9 mouse cellular contexts compared by ENCODE assay signal in the genomic region with DNA sequence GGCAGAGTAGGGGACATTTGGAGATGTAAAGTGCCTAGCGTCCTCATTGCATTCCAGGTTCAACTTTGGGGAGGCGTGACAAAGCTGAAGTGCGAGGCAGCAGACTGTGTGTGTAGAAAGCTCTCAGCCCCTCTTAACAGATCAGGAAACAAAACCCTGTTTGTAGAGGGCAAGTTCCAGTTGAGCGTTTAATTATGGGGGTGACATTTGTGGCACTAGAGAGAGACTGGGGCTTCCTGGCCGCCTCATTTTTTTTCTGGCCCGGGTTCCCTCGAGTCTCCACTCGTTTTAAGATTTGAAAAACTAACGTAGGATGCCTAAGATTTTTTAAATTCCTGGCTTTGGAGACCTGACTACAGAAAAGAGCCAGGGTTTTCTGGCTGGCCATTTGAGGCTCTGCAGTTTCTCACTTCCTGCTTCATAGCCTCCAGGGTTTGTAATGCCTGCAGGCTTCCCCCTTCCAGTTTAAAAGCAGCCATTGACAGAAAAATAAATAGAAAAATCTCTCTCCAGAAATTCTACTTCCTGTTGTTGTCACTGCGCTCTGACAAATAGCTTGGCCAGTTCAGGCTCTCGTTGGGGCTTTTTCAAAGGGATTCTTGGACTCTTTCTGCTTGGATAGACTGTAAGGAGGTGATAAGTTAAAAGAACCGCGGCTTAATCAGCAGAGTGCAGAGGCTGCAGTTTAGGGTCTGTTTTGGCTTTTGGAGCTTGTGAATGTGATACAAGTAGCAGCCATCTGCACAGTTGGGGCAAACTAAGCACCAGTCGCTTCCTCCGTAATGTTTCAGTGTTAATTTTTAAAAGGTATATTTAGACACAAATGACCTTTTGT. TPM values are rescaled to one million over a fixed set of nuclear protein-coding genes. Genes with fewer than 3 reads are reported as not detected.
DNase-seq lines count a peak whose midpoint lies in the region; ATAC-seq and TF ChIP-seq lines count a peak whose summit lies in the region.
"Had no signal": no experiment of that assay in that cellular context is flagged by ENCODE, and none has a peak within 500 bp of the region (broad histone marks: within the 10 kb centered on the region; RNA-seq: fewer than 3 reads in every experiment).

No protein-coding gene starts in this region.

- peak overlapping the region; percentile 57 for H3K27ac ChIP-seq in left cerebral cortex, adult 2 months
- H3K27ac ChIP-seq in forebrain, embryonic 14.5 days (ENCODE audit: low read depth, low read length): peak overlapping the region; percentile 72
- peak overlapping the region; percentile 82 for H3K27ac ChIP-seq in intestine, embryonic 14.5 days (ENCODE audit: low read depth)
- peak overlapping the region; percentile 66 for H3K27ac ChIP-seq in liver, embryonic 16.5 days (ENCODE audit: low read length)
- peak overlapping the region; percentile 82 for H3K27ac ChIP-seq in stomach, embryonic 15.5 days

- no peaks in the 10 kb centered on the region for H3K36me3 ChIP-seq in forebrain, embryonic 14.5 days (ENCODE audit: control insufficient read depth, insufficient read depth, low read length)
- no peaks in the 10 kb centered on the region for H3K36me3 ChIP-seq in intestine, embryonic 14.5 days (ENCODE audit: control insufficient read depth, insufficient read depth, low read length)
- no peaks in the 10 kb centered on the region for H3K36me3 ChIP-seq in liver, embryonic 16.5 days (ENCODE audit: control insufficient read depth, insufficient read depth)
- no peaks in the 10 kb centered on the region for H3K36me3 ChIP-seq in stomach, embryonic 15.5 days

- no peaks in the 10 kb centered on the region for H3K27me3 ChIP-seq in forebrain, embryonic 14.5 days (replicated peaks; ENCODE audit: control insufficient read depth, insufficient read depth, low read length)
- H3K27me3 ChIP-seq in intestine, embryonic 14.5 days (replicated peaks; ENCODE audit: control insufficient read depth, insufficient read depth, low read length): no peaks in the 10 kb centered on the region
- no peaks in the 10 kb centered on the region for H3K27me3 ChIP-seq in liver, embryonic 16.5 days (ENCODE audit: control insufficient read depth, insufficient read depth, low read depth, low read length)
- H3K27me3 ChIP-seq in stomach, embryonic 15.5 days (replicated peaks): no peaks in the 10 kb centered on the region

- TF ChIP-seq CTCF in left cerebral cortex, adult 2 months (IDR thresholded peaks at IDR 0.05): no peak

- no peak overlapping the region for H3K9ac ChIP-seq in forebrain, embryonic 14.5 days (ENCODE audit: low read length)
- no peak overlapping the region for H3K9ac ChIP-seq in intestine, embryonic 14.5 days (ENCODE audit: low read length)
- H3K9ac ChIP-seq in liver, embryonic 16.5 days (ENCODE audit: low read depth, low read length): peak overlapping the region; percentile 29
- H3K9ac ChIP-seq in stomach, embryonic 15.5 days: no peak overlapping the region

- intact Hi-C loops in left cerebral cortex, adult 2 months (cut with DNase I): no loop called here

- DNase-seq in left cerebral cortex, adult 2 months (ENCODE audit: extremely low spot score in 1 of 2, low spot score in 2 of 2): no peak
- no peak for DNase-seq in left cerebral cortex, adult 9 months (ENCODE audit: low spot score in 2 of 2)
- peak; percentile 46 for DNase-seq in forebrain, embryonic 14.5 days (ENCODE audit: low spot score)
- no peak for DNase-seq in intestine, embryonic 14.5 days (ENCODE audit: low spot score)
- no peak for DNase-seq in layer of hippocampus, adult 11-12 months (ENCODE audit: low spot score)
- DNase-seq in thymus, postnatal 36 days: no peak

- no peak for ATAC-seq in forebrain, embryonic 14.5 days
- ATAC-seq in intestine, embryonic 14.5 days (replicated peaks; ENCODE audit: low FRiP score, low TSS enrichment, low read depth): peak; percentile 41
- ATAC-seq in liver, embryonic 16.5 days (ENCODE audit: low read depth): peak; percentile 81
- peak; percentile 65 for ATAC-seq in stomach, embryonic 15.5 days (ENCODE audit: insufficient read depth, low FRiP score, low read depth)

- peaks cover 43% of the 10 kb centered on the region for H3K4me1 ChIP-seq in forebrain, embryonic 14.5 days (ENCODE audit: control insufficient read depth, insufficient read depth, low read length)
- H3K4me1 ChIP-seq in intestine, embryonic 14.5 days (replicated peaks; ENCODE audit: control insufficient read depth, insufficient read depth, low read length): peaks cover 32% of the 10 kb centered on the region
- H3K4me1 ChIP-seq in liver, embryonic 16.5 days (ENCODE audit: control insufficient read depth, low read depth, low read length): peaks cover 32% of the 10 kb centered on the region
- peaks cover 33% of the 10 kb centered on the region for H3K4me1 ChIP-seq in stomach, embryonic 15.5 days

- WGBS in forebrain, embryonic 14.5 days: 12% methylated on average over 15 of the region's 15 CpGs
- WGBS in intestine, embryonic 14.5 days: 7% methylated on average over 15 of the region's 15 CpGs
- 7% methylated on average over 15 of the region's 15 CpGs for WGBS in liver, embryonic 16.5 days (ENCODE audit: insufficient replicate concordance)
- WGBS in stomach, embryonic 15.5 days: 7% methylated on average over 15 of the region's 15 CpGs

- no peak overlapping the region for H3K4me2 ChIP-seq in forebrain, embryonic 14.5 days (ENCODE audit: low read length)
- peak overlapping the region; percentile 35 for H3K4me2 ChIP-seq in intestine, embryonic 14.5 days (ENCODE audit: low read length)
- peak overlapping the region; percentile 45 for H3K4me2 ChIP-seq in liver, embryonic 16.5 days (ENCODE audit: low read depth, low read length)
- H3K4me2 ChIP-seq in stomach, embryonic 15.5 days: peak overlapping the region; percentile 29

- no peak overlapping the region for H3K4me3 ChIP-seq in left cerebral cortex, adult 2 months
- no peak overlapping the region for H3K4me3 ChIP-seq in forebrain, embryonic 14.5 days (ENCODE audit: low read depth, low read length)
- no peak overlapping the region for H3K4me3 ChIP-seq in intestine, embryonic 14.5 days (ENCODE audit: low read depth, low read length)
- 0 out of 2 replicates have a peak overlapping the region, but pooled peaks have one; percentile 13 for H3K4me3 ChIP-seq in liver, embryonic 16.5 days (ENCODE audit: low read depth, low read length)
- no peak overlapping the region for H3K4me3 ChIP-seq in stomach, embryonic 15.5 days (replicated peaks)
- H3K4me3 ChIP-seq: myocyte had no signal

- no peaks in the 10 kb centered on the region for H3K9me3 ChIP-seq in forebrain, embryonic 14.5 days (replicated peaks; ENCODE audit: control insufficient read depth, low read length)
- H3K9me3 ChIP-seq in intestine, embryonic 14.5 days (ENCODE audit: control insufficient read depth, low read length): no peaks in the 10 kb centered on the region
- H3K9me3 ChIP-seq in liver, embryonic 16.5 days (replicated peaks; ENCODE audit: control insufficient read depth, low read length): no peaks in the 10 kb centered on the region
- no peaks in the 10 kb centered on the region for H3K9me3 ChIP-seq in stomach, embryonic 15.5 days

RNA-seq across cellular contexts. Expression of a gene that starts 20.8 kb away (rescaled TPM):
- 10 to 100 TPM; 52.7 to 54.3 TPM for total RNA-seq in left cerebral cortex, adult 2 months (2021)
- 16.3 and 19.1 TPM in 2 replicates for polyA plus RNA-seq in forebrain, embryonic 14.5 days (2014; fragmentation: Nextera tagmentation; extraction: Ambion mirVana)
- polyA plus RNA-seq in intestine, embryonic 14.5 days (2014; fragmentation: Nextera tagmentation; extraction: Ambion mirVana): 18.4 and 18.5 TPM in 2 replicates
- 3.2 and 3.7 TPM in 2 replicates for polyA plus RNA-seq in liver, embryonic 16.5 days (2015; fragmentation: Nextera tagmentation; extraction: Ambion mirVana)
- polyA plus RNA-seq in stomach, embryonic 15.5 days (2015; fragmentation: Nextera tagmentation; extraction: Ambion mirVana): 16.1 and 17.3 TPM in 2 replicates
